In genomic region chr4:72480535-72480934, GRCm38 (mm10) we compare ENCODE assay signal across 15 mouse cellular contexts.
"Had no signal": no experiment of that assay in that cellular context is flagged by ENCODE, and none has a peak within 500 bp of the region (broad histone marks: within the 10 kb centered on the region; RNA-seq: fewer than 3 reads in every experiment).

No protein-coding gene starts in this region.

- H3K4me3 ChIP-seq: liver, embryonic 13.5 days; liver, embryonic 15.5 days; megakaryocyte, embryonic 14.5 days; midbrain, embryonic 13.5 days; midbrain, embryonic 15.5 days; neural tube, embryonic 12.5 days; stomach, embryonic 15.5 days had no signal

- ATAC-seq: liver, postnatal 0 days; midbrain, embryonic 13.5 days; midbrain, embryonic 15.5 days had no signal

- H3K27ac ChIP-seq: liver, embryonic 13.5 days; liver, embryonic 15.5 days; macrophage; midbrain, embryonic 13.5 days; midbrain, embryonic 15.5 days; neural tube, embryonic 12.5 days; stomach, embryonic 15.5 days; stomach, postnatal 0 days had no signal

- H3K36me3 ChIP-seq: liver, embryonic 13.5 days; liver, embryonic 15.5 days; midbrain, embryonic 13.5 days; midbrain, embryonic 15.5 days; neural tube, embryonic 12.5 days; stomach, embryonic 15.5 days had no signal

- H3K9me3 ChIP-seq: liver, embryonic 15.5 days; megakaryocyte, embryonic 14.5 days; midbrain, embryonic 13.5 days; midbrain, embryonic 15.5 days; neural tube, embryonic 12.5 days; stomach, embryonic 15.5 days had no signal

- DNase-seq: liver, embryonic 13.5 days; liver, postnatal 0 days; right cerebral cortex, postnatal 14 days; thymus, adult 2 months; thymus, postnatal 25 days; thymus, postnatal 4 days had no signal

- H3K9ac ChIP-seq: liver, embryonic 13.5 days; liver, embryonic 15.5 days; liver, postnatal 0 days; midbrain, embryonic 13.5 days; midbrain, embryonic 15.5 days; neural tube, embryonic 12.5 days; stomach, embryonic 15.5 days had no signal

- H3K4me2 ChIP-seq: liver, embryonic 13.5 days; liver, embryonic 15.5 days; midbrain, embryonic 11.5 days; midbrain, embryonic 13.5 days; midbrain, embryonic 15.5 days; neural tube, embryonic 12.5 days; stomach, embryonic 15.5 days had no signal

- H3K4me1 ChIP-seq: liver, embryonic 13.5 days; liver, embryonic 15.5 days; megakaryocyte, embryonic 14.5 days; midbrain, embryonic 13.5 days; midbrain, embryonic 15.5 days; neural tube, embryonic 12.5 days; stomach, embryonic 15.5 days had no signal

- H3K27me3 ChIP-seq: liver, embryonic 13.5 days; liver, embryonic 15.5 days; megakaryocyte, embryonic 14.5 days; midbrain, embryonic 13.5 days; midbrain, embryonic 15.5 days; neural tube, embryonic 12.5 days; stomach, embryonic 15.5 days had no signal
